Mouse (Mus musculus): ENCODE measurements around the gene Trpm3.
A peak's percentile ranks its signal among the peaks of the same experiment; 100 is the strongest.
"Not testable (repeated sequence)": the region's sequence is repeated elsewhere in the genome, so short reads cannot be mapped to it uniquely, and the experiment has no call there.

Gene Trpm3

DNA sequence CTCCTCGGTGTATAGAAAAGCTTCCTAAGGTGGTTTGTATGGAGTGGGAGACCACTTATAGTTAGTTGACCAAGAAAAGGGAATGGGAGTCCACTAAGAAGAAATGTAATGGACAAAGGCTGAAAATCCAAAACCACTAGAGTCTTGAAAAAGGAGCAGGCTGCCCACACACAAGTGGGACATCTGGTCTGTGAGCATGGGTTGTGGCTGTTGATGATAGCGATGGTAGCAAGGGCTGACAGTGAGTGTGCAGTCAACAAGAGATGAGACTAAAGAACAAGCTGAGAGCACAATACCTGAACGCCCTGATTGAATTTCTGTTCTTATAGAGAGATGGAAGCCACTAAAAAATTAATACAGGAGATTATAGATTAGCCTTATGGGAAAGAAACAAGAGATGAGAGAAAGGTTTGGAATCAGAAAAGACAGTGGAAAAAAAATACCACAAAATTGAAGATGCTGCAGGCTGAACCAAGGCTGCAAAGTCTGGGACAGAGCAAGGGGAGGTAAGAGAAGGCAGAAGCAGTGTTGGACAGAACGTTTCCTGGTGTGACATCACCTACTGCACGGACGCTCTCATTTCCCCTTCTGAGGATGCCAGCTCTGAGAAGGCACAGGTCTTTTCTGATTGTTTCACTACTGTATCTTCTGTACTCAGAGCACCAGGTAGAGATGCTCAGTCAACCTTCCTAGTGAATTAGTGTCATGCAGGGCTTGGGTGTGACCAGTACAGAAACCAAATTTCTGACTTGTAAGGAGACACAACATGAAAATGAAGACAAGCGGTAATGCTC is 710.1 kb downstream of the Trpm3 start:
- DNase-seq (ENCODE audit: low spot score) = no peak

DNA sequence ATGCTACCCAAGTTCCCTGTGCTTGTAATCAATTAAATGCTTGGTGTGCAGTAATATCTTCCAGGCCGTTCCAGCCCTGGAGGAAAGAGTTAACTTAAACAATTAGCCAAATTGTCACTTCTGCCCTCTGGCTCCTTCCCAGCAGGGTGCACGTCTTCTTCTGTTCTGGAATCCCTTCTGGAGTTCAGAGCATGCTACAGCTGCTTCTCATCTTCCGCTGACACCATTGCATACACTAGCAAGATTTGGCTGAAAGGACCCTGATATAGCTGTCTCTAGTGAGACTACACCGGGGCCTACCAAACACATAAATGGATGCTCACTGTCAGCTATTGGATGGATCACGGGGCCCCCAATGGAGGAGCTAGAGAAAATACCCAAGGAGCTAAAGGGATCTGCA is 712.6 kb downstream of the Trpm3 start:
- not testable (repeated sequence) for DNase-seq (ENCODE audit: low spot score)

GRCm38 (mm10) chr19:22859644-22860043 is 720.8 kb downstream of the Trpm3 start:
- DNase-seq (ENCODE audit: low spot score) = no peak

DNA sequence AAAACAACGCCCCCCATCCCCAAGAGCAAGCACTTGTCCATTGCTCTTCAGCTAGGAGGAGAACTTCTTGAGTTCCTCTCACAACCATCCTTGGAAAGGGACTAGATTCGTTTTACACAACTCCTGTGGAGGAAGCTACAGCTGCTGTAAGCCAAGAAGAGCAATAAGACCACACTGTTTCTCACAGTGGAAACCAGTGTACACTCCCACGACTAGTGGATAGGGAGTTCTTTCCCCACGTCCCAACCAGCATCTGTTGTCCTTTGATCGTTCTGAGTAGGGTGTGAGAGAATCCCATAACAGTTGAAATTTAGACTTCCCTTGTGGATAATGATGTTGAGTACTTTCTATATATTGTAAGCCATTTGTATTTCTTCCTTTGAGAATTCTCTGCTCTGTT is 728.6 kb downstream of the Trpm3 start:
- no peak for DNase-seq (ENCODE audit: low spot score)

GRCm38 (mm10) chr19:22869853-22870252 is 731.0 kb downstream of the Trpm3 start:
- DNase-seq (ENCODE audit: low spot score) = no peak

DNA sequence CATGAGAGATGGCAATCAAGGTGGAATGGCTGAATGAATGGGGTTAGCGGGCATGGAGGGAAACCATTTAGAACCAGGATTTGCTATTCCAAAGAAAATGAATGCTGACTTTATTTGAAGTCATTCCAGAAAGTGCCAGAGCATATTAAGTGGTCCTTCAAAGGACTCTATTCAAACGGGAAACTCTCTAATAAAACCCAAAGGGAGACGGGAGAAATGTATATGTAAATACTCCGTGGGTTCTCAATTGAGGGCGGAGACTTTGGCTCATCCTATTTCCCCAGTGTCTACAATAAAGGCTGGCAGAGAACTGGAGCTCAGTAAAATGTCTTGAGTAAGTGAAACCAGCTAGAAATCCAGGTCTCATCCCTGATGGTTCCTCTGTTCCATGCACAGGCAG is 733.6 kb downstream of the Trpm3 start:
- no peak for DNase-seq (ENCODE audit: low spot score)

- DNase-seq (ENCODE audit: low spot score) = no peak
Measured at GRCm38 (mm10) chr19:22880199-22880598, 741.4 kb downstream of the Trpm3 start.

- DNase-seq (ENCODE audit: low spot score) = no peak
Measured at GRCm38 (mm10) chr19:22882670-22883111, 743.8 kb downstream of the Trpm3 start.

DNA sequence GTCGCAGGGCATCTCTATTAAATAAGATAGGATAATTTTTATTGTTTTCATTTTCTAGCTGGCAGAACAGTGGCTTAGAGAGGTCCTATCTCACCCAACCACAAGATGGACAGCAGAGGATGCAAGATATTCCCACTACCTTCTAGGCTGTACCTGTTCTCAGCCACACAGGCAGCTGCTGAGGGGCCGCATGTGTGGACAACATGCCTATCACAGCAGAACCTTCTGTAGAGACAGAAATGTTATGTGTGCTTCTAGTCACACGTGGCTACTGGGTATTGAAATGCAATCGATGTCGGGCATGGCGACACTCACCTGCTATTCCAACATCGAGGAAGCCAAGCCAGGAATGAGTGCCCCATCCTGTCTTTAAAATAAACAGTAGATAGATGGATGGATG is 744.3 kb downstream of the Trpm3 start:
- no peak for DNase-seq (ENCODE audit: low spot score)

GRCm38 (mm10) chr19:22883744-22884317 is 745.0 kb downstream of the Trpm3 start:
- peak; percentile 86 for DNase-seq (ENCODE audit: low spot score)

GRCm38 (mm10) chr19:22884357-22884756 is 745.5 kb downstream of the Trpm3 start:
- no peak for DNase-seq (ENCODE audit: low spot score)

DNA sequence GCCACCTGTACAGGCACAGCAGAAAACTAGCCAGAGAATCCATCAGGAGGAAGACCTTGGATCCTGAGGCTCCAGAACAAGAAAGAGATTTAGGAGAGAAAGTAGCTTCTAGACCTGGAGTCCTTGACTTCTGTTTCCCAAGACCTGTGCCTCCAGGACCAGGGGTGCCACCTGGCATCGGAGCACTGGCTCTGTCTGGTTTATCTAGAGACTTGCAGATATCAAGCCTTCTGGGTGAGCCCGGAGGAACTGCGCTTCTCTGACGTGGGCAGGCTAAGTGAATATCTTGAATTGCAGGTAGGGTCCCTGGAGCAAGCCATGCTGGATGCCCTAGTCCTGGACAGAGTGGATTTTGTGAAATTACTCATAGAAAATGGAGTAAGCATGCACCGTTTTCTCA is 746.2 kb downstream of the Trpm3 start:
- no peak for DNase-seq (ENCODE audit: low spot score)

DNA sequence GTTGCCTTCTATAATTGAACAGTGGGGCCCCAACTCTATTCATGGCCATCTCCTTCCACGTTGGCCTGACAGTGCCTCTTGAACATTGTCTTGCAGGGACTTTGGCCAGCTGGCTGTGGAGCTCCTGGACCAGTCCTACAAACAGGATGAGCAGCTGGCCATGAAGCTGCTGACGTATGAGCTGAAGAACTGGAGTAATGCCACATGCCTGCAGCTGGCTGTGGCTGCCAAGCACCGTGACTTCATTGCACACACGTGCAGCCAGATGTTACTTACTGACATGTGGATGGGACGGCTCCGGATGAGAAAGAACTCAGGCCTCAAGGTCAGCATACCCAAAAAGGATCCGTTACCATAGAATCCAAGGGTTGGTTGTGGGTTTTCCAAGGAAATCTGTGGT is 763.0 kb downstream of the Trpm3 start:
- DNase-seq (ENCODE audit: low spot score) = no peak

GRCm38 (mm10) chr19:22902386-22902785 is 763.5 kb downstream of the Trpm3 start:
- DNase-seq (ENCODE audit: low spot score) = no peak

DNA sequence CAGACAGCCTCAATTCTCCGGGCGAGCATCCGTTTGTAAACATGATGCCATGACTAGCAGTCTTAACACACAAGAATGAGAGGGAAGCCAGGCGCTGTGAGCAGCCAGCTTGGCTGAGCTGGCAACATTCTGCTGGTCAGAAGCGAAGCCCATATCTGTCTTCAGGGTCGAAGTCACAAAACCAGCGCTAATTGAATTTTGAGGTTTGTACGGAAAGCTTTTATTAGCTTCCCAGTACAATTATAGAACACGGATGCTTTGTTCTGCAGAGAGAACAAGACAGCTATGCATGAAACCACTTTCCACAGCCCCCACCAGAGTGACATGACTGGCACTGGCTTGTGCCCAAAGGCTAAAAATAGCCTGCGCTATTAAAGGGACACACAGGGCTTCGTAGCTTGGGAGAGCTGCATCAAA is 766.2 kb downstream of the Trpm3 start:
- no peak for DNase-seq (ENCODE audit: low spot score)

GRCm38 (mm10) chr19:22910686-22911085 is 771.8 kb downstream of the Trpm3 start:
- DNase-seq (ENCODE audit: low spot score) = no peak

- no peak for DNase-seq (ENCODE audit: low spot score)
Measured at GRCm38 (mm10) chr19:22912971-22913370, 774.1 kb downstream of the Trpm3 start.

DNA sequence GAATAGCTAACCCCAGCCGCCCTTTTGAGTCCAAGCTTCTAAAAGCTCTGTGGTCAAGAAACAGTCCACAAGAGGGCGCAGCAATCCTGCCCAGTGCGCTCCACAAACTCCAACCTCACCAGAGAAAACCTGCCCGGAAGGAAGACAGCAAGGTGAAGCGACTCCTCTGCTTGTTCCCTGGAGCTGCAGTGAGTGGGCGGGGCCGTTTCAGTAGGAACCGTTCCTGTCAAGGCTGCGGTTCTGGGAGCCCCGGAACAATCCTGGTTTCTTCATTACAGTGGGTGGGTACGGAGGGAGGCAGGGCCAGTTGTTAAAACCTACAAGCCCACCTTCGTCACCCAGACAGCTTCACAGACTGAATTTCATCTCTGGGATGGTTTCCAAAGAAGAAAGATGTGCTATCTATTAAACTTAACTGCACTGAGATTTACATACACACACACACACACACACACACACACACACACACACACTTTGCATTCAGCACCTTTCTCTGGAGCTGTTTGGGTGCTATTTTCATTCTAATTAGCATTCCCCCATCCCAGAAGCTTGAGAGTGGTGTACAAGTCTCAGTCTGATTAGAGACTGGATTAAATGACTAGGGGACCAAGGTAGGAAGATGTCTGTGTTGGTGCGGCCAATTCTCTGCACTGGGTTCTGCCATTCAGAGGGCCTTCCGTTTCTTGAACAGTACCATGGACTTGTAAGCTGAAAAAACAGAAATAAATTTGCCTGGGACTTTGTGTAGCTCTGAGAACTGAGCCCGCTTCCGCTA is 777.2 kb downstream of the Trpm3 start:
- DNase-seq (ENCODE audit: low spot score) = peak; percentile 96

DNA sequence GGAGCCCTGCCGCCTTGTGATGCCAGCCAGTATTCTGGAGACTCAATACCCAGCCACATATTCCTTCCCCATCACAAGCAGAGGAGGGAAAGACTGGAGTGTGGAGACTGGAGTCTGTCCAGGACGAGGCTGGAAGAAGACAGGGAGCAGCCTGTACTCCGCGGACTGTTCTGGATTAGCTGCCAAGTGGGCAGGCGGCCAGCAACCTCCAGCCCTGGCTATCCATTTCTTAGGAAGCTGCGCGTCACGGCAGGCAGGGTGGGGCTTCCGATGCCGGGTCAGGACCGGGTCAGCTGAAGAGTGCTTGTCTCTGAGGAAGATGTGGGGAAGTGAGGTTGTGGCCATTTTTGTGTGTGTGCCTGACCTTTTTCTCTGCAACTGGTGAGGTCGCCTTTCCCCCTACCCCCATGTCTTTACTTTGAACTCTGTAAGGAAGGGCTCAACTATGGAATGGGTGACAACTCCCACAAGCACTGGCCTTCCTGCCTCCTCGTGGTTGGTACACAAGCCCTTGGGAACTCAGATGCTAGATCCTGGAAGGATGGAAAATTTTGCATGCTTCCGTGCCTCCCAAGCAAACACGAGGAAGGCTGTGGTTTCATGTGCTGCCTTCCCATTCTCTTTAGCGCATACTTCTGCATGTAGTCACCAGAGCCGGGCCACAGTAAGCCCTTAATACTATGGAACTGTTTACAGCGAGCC is 777.9 kb downstream of the Trpm3 start:
- peak; percentile 98 for DNase-seq (ENCODE audit: low spot score)

DNA sequence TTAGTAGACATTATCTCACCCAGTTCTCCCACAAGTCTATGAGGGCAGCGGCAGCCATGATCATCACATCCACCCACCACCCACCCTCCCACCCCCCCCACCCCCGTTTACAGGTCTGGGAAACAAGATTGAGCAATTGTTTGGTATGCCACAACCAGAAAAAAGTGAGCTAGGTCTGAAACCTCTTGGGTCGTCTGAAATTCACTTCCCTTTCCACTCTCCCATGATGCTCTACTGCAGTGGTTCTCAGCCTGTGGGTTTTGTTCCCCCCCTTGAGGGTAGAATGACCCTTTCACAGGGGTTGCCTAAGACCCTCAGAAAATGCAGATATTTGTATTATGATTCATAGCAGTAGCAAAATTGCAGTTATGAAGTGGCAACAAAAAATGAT is 778.5 kb downstream of the Trpm3 start:
- DNase-seq (ENCODE audit: low spot score) = no peak

DNA sequence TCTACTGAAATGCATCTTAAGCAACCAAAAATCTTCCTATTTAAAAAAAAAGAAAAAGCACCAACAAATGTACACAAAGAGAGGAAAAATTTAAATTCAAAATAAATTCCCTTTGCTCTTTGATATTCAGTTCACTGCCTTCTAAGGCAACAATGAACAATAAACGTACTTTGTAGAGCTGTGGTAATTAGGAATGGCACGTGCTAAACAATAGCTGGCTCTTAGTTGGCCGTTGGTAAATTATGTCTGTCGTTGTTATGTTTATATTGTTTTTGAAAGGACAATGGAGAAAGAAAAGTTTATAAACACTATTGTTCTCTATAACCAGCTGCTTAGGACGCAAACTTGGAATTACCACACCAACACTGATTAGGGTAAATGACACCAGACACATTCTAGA is 782.1 kb downstream of the Trpm3 start:
- no peak for DNase-seq (ENCODE audit: low spot score)
